Mouse (Mus musculus) lung, adult 2 months (tissue): Measurements from ENCODE around the gene Dusp11.

ENCODE experiments used
- CTCF ChIP-seq: fragments of 200-500 bp; IDR thresholded peaks from 2 replicates; pipeline ENCODE4 v1.5.1; 2011; ENCODE audit warnings: mild to moderate bottlenecking, low read length, control low read depth; ENCODE audit not compliant: insufficient read depth
- POLR2A ChIP-seq: fragments of 200-500 bp; IDR thresholded peaks from 2 replicates; pipeline ENCODE4 v1.6.1; 2011; ENCODE audit warnings: low read depth, mild to moderate bottlenecking, control low read depth, low read length, borderline replicate concordance; ENCODE audit errors: extremely low read depth

DNA sequence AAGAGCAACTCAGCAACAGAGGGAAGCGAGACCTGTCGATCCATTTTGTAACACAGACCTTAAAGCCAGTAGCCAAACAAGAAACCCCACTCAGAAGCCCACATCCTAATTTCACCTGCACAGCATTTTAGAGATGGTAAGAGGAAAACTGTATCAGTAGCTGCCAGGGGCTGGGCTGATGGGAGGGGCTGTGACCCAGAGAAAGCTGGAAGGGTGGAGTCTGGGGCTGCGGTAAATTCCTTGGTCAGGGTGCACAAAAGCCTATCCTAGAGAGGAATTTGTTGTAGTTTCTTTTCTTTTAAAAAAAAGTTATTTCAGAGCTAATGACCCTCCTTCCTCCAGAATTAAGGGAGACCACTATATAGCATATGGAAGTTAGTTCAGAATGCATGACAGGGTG, 19.0 kb downstream of the Dusp11 start:
- TF ChIP-seq CTCF (no peak), POLR2A (no peak)
